ENCODE assay signal across 8 mouse cellular contexts in the genomic region with DNA sequence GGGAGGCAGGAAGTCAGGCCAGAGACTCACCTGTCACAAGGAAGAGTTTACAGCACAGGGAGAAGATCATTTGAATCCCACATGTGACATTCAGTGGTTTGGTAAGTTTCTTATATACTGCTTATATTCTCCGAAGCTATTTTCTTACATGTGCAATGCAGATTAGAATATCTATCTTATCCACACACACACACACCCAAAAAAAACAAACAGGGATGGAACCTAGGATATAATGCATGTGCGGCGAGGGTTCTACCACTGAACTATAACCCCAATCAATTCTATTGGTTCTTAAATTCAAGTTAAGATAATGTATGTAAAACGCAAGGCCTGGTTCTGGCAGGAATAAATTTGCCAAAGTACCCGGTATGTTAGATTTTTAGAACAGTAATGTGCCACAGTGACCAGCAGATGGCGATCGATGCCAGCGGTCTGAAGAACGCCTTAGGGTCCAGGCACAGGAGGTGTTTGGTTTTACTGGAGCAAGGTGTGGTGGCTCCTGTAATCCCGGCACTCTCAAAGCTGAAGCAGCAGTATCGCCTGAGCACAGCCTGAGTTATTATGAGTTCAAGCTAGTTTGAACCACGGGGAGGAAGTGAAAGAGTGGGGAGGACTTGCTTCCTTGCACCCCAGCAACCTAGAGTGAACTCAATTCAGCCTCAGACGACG. TPM values are rescaled to one million over a fixed set of nuclear protein-coding genes. Genes with fewer than 3 reads are reported as not detected.
DNase-seq lines count a peak whose midpoint lies in the region; TF ChIP-seq lines count a peak whose summit lies in the region.

No protein-coding gene starts in this region.

- no peak overlapping the region for H3K4me3 ChIP-seq in kidney, adult 2 months (ENCODE audit: insufficient read depth, low read depth, low read length)
- no peak overlapping the region for H3K4me3 ChIP-seq in olfactory bulb, adult 2 months (ENCODE audit: insufficient read depth, low read depth, low read length)

- H3K4me1 ChIP-seq in kidney, adult 2 months (ENCODE audit: control insufficient read depth, insufficient read depth, low read length): no peaks in the 10 kb centered on the region
- 0 out of 2 replicates have a peak, but pooled peaks cover 2% of the 10 kb centered on the region for H3K4me1 ChIP-seq in olfactory bulb, adult 2 months (ENCODE audit: control insufficient read depth, insufficient read depth, low read length)

- no peaks in the 10 kb centered on the region for H3K36me3 ChIP-seq in kidney, adult 2 months (ENCODE audit: control insufficient read depth, insufficient read depth, low read length)

- no peak overlapping the region for H3K27ac ChIP-seq in kidney, adult 2 months (ENCODE audit: insufficient read depth, low read depth, low read length)
- no peak overlapping the region for H3K27ac ChIP-seq in olfactory bulb, adult 2 months (ENCODE audit: insufficient read depth, low read depth, low read length)

- TF ChIP-seq CTCF in kidney, adult 2 months (conservative IDR thresholded peaks at IDR 0.05; ENCODE audit: insufficient read depth, insufficient read length, low read depth, low read length): peak; percentile 91
- peak; percentile 71 for TF ChIP-seq CTCF in olfactory bulb, adult 2 months (IDR thresholded peaks at IDR 0.05; ENCODE audit: insufficient read depth, low read depth, low read length)

- DNase-seq in ovary, postnatal 14 days (ENCODE audit: low spot score): peak; percentile 60
- DNase-seq in ovary, postnatal 10 days (ENCODE audit: low spot score): no peak
- peak; percentile 70 for DNase-seq in adrenal gland, postnatal 10 days
- DNase-seq in embryo, embryonic 9.5 days (ENCODE audit: extremely low spot score): peak; percentile 57
- DNase-seq in kidney, adult 2 months: peak; percentile 73
- peak; percentile 54 for DNase-seq in liver
- DNase-seq in thymus, postnatal 25 days: peak; percentile 57

- WGBS in kidney, adult 2 months: 15% methylated on average over 14 of the region's 14 CpGs
- 15% methylated on average over 14 of the region's 14 CpGs for WGBS in olfactory bulb, adult 2 months

- TF ChIP-seq POLR2A in kidney, adult 2 months (IDR thresholded peaks at IDR 0.05; ENCODE audit: low read depth, low read length): no peak
- TF ChIP-seq POLR2A in olfactory bulb, adult 2 months (IDR thresholded peaks at IDR 0.05; ENCODE audit: insufficient read depth, low read depth, low read length): no peak

- no peaks in the 10 kb centered on the region for H3K27me3 ChIP-seq in kidney, adult 2 months (replicated peaks; ENCODE audit: control insufficient read depth, insufficient read depth, low read length)

RNA-seq across cellular contexts. Expression of gene Zfp90, which starts 3.2 kb away (rescaled TPM):
- total RNA-seq in adrenal gland, postnatal 10 days (2021): 1 to 10 TPM; 5.9 to 9.1 TPM
- 1.9 TPM in 2 replicates for polyA plus RNA-seq in kidney, adult 2 months (2012; rRNA removed)
- not detected in 2 replicates for polyA plus RNA-seq in olfactory bulb, adult 2 months (2012; ENCODE audit: insufficient read depth, insufficient read length, low replicate concordance, missing spikeins)
